Mouse (Mus musculus): ENCODE data around the gene Trim34a.
A peak's percentile ranks its signal among the peaks of the same experiment; 100 is the strongest.
"Not testable (repeated sequence)": the region's sequence is repeated elsewhere in the genome, so short reads cannot be mapped to it uniquely, and the experiment has no call there.

The Trim34a gene

DNA sequence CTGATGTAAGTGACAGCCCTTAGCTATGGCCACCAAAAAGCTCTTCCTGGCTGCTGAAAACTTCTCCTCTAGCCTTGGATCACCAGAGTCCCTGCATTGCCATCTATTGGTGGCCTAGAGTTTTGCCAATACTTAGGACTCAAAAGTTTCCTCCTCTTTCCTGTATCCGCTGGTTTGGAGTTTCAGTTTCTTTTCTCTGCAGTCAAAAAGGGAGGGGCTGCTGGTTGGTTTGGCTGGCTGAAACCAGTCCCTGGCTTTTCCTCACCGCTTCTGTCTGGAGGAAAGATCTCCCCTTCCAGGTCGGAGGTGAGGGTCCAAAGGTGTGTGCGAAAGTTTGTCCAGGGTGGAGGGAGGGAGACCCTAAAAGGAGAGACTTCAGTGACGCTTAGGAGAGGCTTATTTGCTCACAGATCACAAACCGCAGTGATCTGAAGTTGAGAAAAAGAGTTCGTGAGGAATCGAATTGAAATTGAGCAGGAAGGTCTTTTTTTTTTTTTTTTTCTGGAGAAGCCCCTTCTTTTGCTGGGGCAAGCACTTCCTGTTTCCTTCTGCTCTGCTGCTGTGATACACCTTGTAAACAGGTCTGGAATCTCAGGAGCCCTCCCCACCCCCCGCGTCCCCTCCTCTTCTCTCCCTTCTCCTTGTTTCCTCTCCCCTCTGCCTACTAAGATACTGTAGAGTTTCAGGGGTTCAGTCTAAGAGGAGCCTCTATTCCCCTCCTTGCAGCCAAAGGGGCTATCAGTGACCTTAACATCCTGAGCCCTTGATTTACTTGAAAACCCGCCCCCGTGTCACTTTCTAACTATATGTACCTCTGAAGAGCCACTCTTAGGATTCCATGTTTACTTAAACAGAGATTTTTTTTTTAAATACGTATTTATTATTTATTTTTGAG lies at the start of gene Trim34a:
TSS of gene Trim34a (plus strand) at position 171 of the 895 bp plus-strand sequence.
- DNase-seq (ENCODE audit: low spot score), result peak; percentile 3

DNA sequence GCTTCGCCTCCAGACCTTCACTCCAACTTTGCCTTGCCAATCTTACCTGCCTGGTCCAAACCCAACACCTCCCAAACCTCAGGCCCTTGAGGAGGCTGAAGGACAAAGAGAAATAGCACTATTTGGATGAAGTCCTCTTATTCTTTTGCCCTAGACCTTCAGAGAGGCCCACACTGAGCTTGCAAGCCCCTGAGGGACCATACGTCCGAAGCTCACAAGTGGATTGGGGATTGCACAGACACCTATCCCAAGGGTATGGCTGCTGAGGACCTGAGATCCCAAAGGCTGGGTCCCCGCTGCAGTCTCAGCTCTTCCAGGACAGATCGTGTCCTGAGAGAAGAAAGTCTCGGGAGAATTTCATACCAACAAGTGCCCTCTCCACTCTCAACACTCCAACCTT lies 48.4 kb upstream of the Trim34a start, which contains the start of gene Olfr649:
TSS of gene Olfr649 (minus strand) at position 101 of the 400 bp plus-strand sequence.
- DNase-seq (ENCODE audit: low spot score), result no peak

DNA sequence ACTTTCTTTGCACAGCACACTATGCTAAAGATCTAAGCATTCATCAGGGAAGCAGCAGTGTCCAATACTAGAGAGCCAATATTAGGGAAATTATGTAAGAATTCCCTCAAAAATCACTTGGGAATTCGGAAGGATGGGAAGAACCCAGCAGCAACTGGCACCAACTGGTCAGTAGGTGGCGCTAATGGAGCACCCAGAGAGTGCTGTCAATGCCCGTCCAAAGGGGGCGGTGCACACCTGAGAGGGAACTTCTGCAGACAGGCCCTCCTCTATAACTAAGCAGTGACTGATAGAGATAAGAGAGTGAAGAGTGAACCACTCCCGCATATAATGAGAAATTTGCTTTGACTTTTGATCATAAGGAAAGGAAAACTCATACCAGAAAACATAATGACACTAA lies 44.4 kb upstream of the Trim34a start:
- DNase-seq (ENCODE audit: low spot score), result peak; percentile 7

- no peak for DNase-seq (ENCODE audit: low spot score)
These were observed 38.1 kb upstream of the Trim34a start for GRCm38 (mm10) chr7:104206197-104206596.

GRCm38 (mm10) chr7:104216011-104216535 lies 28.2 kb upstream of the Trim34a start:
- DNase-seq (ENCODE audit: low spot score), result no peak

DNA sequence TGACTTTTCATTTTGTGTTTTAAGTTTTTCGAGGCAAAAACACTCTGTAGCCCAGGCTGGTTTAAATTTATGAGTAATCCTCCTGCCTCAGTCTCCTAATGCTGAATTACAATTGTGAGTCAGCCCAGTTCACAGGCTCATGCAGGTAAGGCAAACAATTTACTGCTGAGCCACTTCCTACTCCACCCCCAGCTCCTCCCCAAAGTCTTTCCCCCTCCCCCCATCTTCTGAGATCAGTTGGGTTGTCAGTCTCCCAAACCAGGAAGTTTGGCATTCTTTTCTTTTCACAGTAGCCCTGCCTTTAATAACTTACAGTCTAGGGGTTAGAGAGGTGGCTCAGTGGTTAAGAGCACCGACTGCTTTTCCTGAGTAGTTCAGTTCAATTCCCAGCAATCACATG lies 26.4 kb upstream of the Trim34a start:
- DNase-seq (ENCODE audit: low spot score), result no peak

GRCm38 (mm10) chr7:104218701-104219569 lies 25.3 kb upstream of the Trim34a start, which contains the start of gene Trim6:
TSS of gene Trim6 (plus strand) at chr7:104218793.
- DNase-seq (ENCODE audit: low spot score), result no peak

DNA sequence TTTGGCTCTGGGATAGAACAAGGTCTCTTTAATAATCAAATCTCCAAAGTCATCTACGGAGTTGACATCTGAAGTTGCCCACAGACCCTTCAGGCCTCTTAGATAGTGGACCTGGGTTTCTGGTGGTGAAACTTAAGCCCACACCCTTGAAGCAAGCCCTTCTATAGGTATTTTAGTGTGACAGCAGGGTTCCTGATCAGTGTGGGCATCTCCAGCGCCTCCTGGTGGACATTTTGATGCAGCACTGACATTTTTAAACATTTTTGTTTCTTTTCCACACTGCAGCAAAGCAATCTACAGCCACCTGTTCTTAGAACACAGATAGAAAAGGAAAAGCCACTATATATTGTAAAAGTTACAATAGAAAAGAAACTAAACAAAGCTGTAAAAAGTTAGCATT lies 13.1 kb upstream of the Trim34a start:
- no peak for DNase-seq (ENCODE audit: low spot score)

GRCm38 (mm10) chr7:104240857-104241256 lies 3.4 kb upstream of the Trim34a start:
- DNase-seq (ENCODE audit: low spot score), result no peak

- no peak for DNase-seq (ENCODE audit: low spot score)
These were observed 641 bp upstream of the Trim34a start for GRCm38 (mm10) chr7:104243616-104244015.

DNA sequence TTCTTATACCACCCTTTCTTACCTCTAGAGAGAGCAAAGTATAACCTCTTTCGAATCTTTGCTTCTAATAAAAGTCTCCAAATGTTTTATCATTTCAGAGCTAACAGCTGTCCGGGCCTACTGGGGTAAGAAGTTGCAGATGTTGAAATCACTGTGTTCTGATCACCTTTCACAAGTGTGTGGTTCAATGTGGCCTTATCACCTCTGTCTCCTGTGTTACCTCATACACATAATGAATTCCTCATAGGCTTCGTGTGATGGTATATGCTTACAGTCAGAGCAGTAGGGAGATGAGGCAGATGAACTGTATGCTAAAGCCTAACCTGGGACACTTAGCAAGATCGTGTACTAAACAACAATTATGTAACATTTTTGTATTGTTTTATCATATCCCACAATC lies 16.1 kb downstream of the Trim34a start:
- DNase-seq (ENCODE audit: low spot score), result not testable (repeated sequence)

GRCm38 (mm10) chr7:104265335-104265734 lies 21.1 kb downstream of the Trim34a start:
- not testable (repeated sequence) for DNase-seq (ENCODE audit: low spot score)

DNA sequence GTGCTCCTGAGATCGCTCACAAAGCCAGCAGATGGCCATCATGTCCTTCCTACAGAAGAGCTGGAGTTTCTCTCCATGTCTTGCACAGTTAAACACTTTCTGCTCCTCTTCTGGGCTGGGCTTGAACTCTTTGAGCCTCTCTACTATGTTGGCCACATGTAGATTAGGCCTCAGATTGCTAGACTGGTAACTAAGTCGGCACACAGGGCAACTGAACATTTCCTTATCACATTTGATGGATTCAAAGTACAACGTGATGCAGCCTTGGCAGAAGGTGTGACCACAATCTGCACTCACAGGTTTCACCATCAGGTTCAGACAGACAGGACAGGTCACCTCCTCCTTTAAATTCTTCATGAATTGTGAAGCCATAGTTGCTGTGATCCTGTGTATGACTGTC lies 35.1 kb downstream of the Trim34a start:
- not testable (repeated sequence) for DNase-seq (ENCODE audit: low spot score)

DNA sequence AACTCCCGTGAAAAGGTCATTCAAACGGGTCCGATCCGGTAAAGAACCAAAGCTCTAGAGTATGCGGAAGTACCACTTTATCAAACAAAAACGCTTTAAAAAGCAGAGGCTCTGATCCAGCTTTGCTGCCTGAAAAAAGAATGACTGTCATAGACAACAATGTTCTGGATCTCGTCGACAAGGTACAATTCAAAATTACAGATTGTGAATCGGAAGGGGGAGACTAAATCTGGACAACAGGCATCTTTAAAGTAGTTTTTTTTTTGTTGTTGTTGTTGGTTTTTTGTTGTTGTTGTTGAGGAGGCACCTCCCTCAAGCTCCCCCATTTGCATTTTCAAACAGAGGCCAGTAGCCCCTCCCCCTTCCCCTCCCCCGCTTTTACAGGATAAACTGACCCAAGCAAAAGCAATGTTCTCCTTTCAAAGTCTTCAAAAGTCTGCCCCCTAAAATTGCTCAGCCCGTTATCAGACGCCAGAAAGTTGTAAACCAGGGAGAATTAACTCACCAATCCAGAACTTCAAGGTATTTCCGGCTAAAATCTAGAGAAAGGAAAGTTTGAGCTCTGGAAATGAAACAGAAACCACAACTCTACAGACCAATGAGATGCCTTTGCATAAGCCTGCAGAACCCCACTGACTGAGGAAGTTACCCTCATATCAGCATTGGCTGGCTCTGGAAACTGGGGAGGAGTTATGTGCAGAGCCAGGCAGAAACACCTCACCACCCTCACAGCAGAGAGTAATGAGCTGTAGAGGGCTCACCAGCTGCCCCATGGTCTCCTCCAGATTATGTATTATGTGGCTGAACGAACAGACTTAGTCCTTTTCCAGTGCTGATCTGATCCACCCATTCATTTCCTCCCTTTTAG lies 43.6 kb downstream of the Trim34a start, which contains the start of gene Trim5:
TSS of gene Trim5 (minus strand) at position 519 of the 868 bp plus-strand sequence.
- DNase-seq (ENCODE audit: low spot score), result not testable (repeated sequence)

DNA sequence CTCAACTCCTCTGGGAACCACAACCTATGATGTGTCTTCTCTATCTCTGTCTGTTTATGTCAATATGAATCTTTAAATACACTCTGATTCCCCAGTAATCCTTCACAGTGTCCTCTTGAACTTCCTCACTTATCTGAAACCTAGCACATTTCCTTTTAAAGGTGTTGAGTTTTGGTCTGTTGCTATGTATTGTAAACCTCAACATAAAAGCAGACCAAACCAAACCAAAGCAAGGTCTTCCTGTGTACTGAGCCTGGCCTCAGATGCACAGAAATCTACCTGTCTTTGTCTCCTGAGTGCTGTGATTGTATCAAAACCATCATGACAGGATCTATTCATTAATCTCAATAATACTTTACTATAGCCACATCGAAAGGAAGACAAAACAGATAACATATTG lies 46.4 kb downstream of the Trim34a start:
- DNase-seq (ENCODE audit: low spot score), result no peak

GRCm38 (mm10) chr7:104291638-104292400 lies 47.6 kb downstream of the Trim34a start:
- no peak for DNase-seq (ENCODE audit: low spot score)

Data from left cerebral cortex, adult 11 months (tissue).